Comparison of ENCODE assay signal across 12 mouse cellular contexts in genomic region chr2:155436445-155436844, GRCm38 (mm10). TPM values are rescaled to one million over a fixed set of nuclear protein-coding genes. Genes with fewer than 3 reads are reported as not detected.
DNase-seq lines count a peak whose midpoint lies in the region; ATAC-seq and TF ChIP-seq lines count a peak whose summit lies in the region.
"Had no signal": no experiment of that assay in that cellular context is flagged by ENCODE, and none has a peak within 500 bp of the region (broad histone marks: within the 10 kb centered on the region; RNA-seq: fewer than 3 reads in every experiment).

No protein-coding gene starts in this region.

- ATAC-seq in intestine, postnatal 0 days = no peak
- ATAC-seq in intestine, embryonic 15.5 days = no peak

- H3K27ac ChIP-seq in intestine, postnatal 0 days (ENCODE audit: low read depth, low read length) = no peak overlapping the region
- no peak overlapping the region for H3K27ac ChIP-seq in intestine, embryonic 15.5 days
- H3K27ac ChIP-seq: embryonic facial prominence, embryonic 15.5 days had no signal

- H3K4me3 ChIP-seq in intestine, postnatal 0 days (ENCODE audit: low read depth, low read length) = no peak overlapping the region
- H3K4me3 ChIP-seq in intestine, embryonic 15.5 days (replicated peaks) = no peak overlapping the region
- H3K4me3 ChIP-seq: embryonic facial prominence, embryonic 15.5 days had no signal

- peak; percentile 58 to 65 for DNase-seq in B cell, adult 2 months
- DNase-seq in MEL-GATA-1-ER (ENCODE audit: extremely low read depth, low read depth) = peak; percentile 32
- DNase-seq in lung, postnatal 25 days (ENCODE audit: low spot score) = peak; percentile 13
- DNase-seq in left cerebral cortex, postnatal 4 days = no peak
- DNase-seq in right cerebral cortex, postnatal 36 days (ENCODE audit: low spot score in 2 of 2) = no peak
- DNase-seq in ovary, adult 18-20 months (ENCODE audit: low spot score) = no peak
- DNase-seq: adrenal gland, postnatal 25 days; kidney, postnatal 4 days; right cerebral cortex, postnatal 14 days had no signal

- H3K27me3 ChIP-seq in intestine, postnatal 0 days (replicated peaks; ENCODE audit: control insufficient read depth, insufficient read depth, low read length) = no peaks in the 10 kb centered on the region
- H3K27me3 ChIP-seq in intestine, embryonic 15.5 days (replicated peaks) = no peaks in the 10 kb centered on the region
- H3K27me3 ChIP-seq: embryonic facial prominence, embryonic 15.5 days had no signal

- intact Hi-C loops in left cerebral cortex, postnatal 4 days (cut with DNase I) = no loop called here

- no peak overlapping the region for H3K4me2 ChIP-seq in intestine, postnatal 0 days (replicated peaks; ENCODE audit: low read depth)
- no peak overlapping the region for H3K4me2 ChIP-seq in intestine, embryonic 15.5 days (replicated peaks)
- H3K4me2 ChIP-seq: embryonic facial prominence, embryonic 15.5 days had no signal

- TF ChIP-seq CTCF in intestine, postnatal 0 days (IDR thresholded peaks at IDR 0.05; ENCODE audit: low read depth) = peak; percentile 59

- H3K9me3 ChIP-seq in intestine, postnatal 0 days (ENCODE audit: control insufficient read depth) = no peaks in the 10 kb centered on the region
- no peaks in the 10 kb centered on the region for H3K9me3 ChIP-seq in intestine, embryonic 15.5 days
- H3K9me3 ChIP-seq: embryonic facial prominence, embryonic 15.5 days had no signal

- H3K36me3 ChIP-seq in intestine, postnatal 0 days (ENCODE audit: control insufficient read depth, insufficient read depth) = peaks cover 23% of the 10 kb centered on the region
- H3K36me3 ChIP-seq in intestine, embryonic 15.5 days = peaks cover 24% of the 10 kb centered on the region; the same call in 1 of the 2 replicates

- no peak overlapping the region for H3K9ac ChIP-seq in intestine, postnatal 0 days (ENCODE audit: low read depth, low read length)
- no peak overlapping the region for H3K9ac ChIP-seq in intestine, embryonic 15.5 days
- H3K9ac ChIP-seq: embryonic facial prominence, embryonic 15.5 days had no signal

- no peaks in the 10 kb centered on the region for H3K4me1 ChIP-seq in intestine, postnatal 0 days (replicated peaks; ENCODE audit: control insufficient read depth, insufficient read depth, low read length)
- no peaks in the 10 kb centered on the region for H3K4me1 ChIP-seq in intestine, embryonic 15.5 days (replicated peaks)
- H3K4me1 ChIP-seq: embryonic facial prominence, embryonic 15.5 days had no signal

RNA-seq across cellular contexts. Expression of gene Ncoa6, which starts 37.2 kb away (rescaled TPM):
- 14.9 and 16.0 TPM in 2 replicates for polyA plus RNA-seq in intestine, postnatal 0 days (2015; fragmentation: Nextera tagmentation; extraction: Ambion mirVana)
- 15.5 and 18.2 TPM in 2 replicates for polyA plus RNA-seq in intestine, embryonic 15.5 days (2015; fragmentation: Nextera tagmentation; extraction: Ambion mirVana)
- total RNA-seq in left cerebral cortex, postnatal 4 days (2021) = 10 to 100 TPM; 99.3 to 99.9 TPM

RNA-seq across cellular contexts. Expression of gene Trp53inp2, which starts 55.6 kb away (rescaled TPM):
- 32.9 and 33.7 TPM in 2 replicates for polyA plus RNA-seq in intestine, postnatal 0 days (2015; fragmentation: Nextera tagmentation; extraction: Ambion mirVana)
- polyA plus RNA-seq in intestine, embryonic 15.5 days (2015; fragmentation: Nextera tagmentation; extraction: Ambion mirVana) = 18.4 and 19.1 TPM in 2 replicates
- 100 to 1,000 TPM; 155 to 158 TPM for total RNA-seq in left cerebral cortex, postnatal 4 days (2021)

Comparison
In these comparisons a context has a peak if more than half of its experiments do, and no peak if none do; other contexts are left out.
1. DNase-seq: peak in B cell, adult 2 months (2 of 2), MEL-GATA-1-ER (single experiment) and lung, postnatal 25 days (single experiment); none in left cerebral cortex, postnatal 4 days (single experiment), right cerebral cortex, postnatal 36 days (0 of 2) and ovary, adult 18-20 months (single experiment).